Mouse (Mus musculus) intestine, postnatal 0 days (tissue): ENCODE results near the gene C3. TPM values are rescaled to one million over a fixed set of nuclear protein-coding genes. Genes with fewer than 3 reads are reported as not detected.

Experiments
- ATAC-seq: fragments of 200-750 bp; cut with Nextera tagmentation; 2 replicates; pipeline ENCODE4 v1.8.0; 2017; ENCODE audit warnings: mild to moderate bottlenecking, moderate TSS enrichment, moderate library complexity
- H3K27ac ChIP-seq: fragments of 300-500 bp; sonication (generic); 2 replicates; pipeline ENCODE4 v1.5.1; 2014; ENCODE audit warnings: mild to moderate bottlenecking, low read depth, low read length, moderate library complexity
- H3K27me3 ChIP-seq: fragments of 300-500 bp; sonication (generic); replicated peaks from 2 replicates; pipeline ENCODE4 v1.6.1; 2014; ENCODE audit warnings: low read length, mixed read lengths; ENCODE audit not compliant: control insufficient read depth, insufficient read depth
- H3K36me3 ChIP-seq: fragments of 300-500 bp; sonication (generic); 2 replicates; pipeline ENCODE4 v1.6.1; 2014; ENCODE audit warnings: mild to moderate bottlenecking, moderate library complexity; ENCODE audit not compliant: control insufficient read depth, insufficient read depth
- H3K4me1 ChIP-seq: fragments of 300-500 bp; sonication (generic); replicated peaks from 2 replicates; pipeline ENCODE4 v1.6.1; 2014; ENCODE audit warnings: antibody characterized with exemption, low read length, mixed read lengths; ENCODE audit not compliant: control insufficient read depth, insufficient read depth
- H3K4me2 ChIP-seq: fragments of 300-500 bp; sonication (generic); replicated peaks from 2 replicates; pipeline ENCODE4 v1.6.1; 2014; ENCODE audit warnings: low read depth, mild to moderate bottlenecking, moderate library complexity
- H3K4me3 ChIP-seq: fragments of 300-500 bp; sonication (generic); 2 replicates; pipeline ENCODE4 v1.5.1; 2014; ENCODE audit warnings: low read depth, low read length
- H3K9ac ChIP-seq: fragments of 300-500 bp; sonication (generic); 2 replicates; pipeline ENCODE4 v1.6.1; 2014; ENCODE audit warnings: mild to moderate bottlenecking, low read depth, low read length
- H3K9me3 ChIP-seq: fragments of 300-500 bp; sonication (generic); 2 replicates; pipeline ENCODE4 v1.6.1; 2016; ENCODE audit warnings: mixed run types; ENCODE audit not compliant: control insufficient read depth
- CTCF ChIP-seq: sonication (generic); IDR thresholded peaks from 2 replicates; pipeline ENCODE4 v1.5.1; 2016; ENCODE audit warnings: low read depth, mild to moderate bottlenecking, control low read depth, antibody characterized with exemption, moderate library complexity
- WGBS: fragments of 180-500 bp; shearing (Covaris S2); extraction: QIAGEN DNeasy Blood & Tissue Kit; methylation state at CpG from one replicate; pipeline ENCODE4 v1.1.7; 2014; 5-methylcytosine and 5-hydroxymethylcytosine counted together
- polyA plus RNA-seq: library from polyadenylated mRNA; unstranded; fragments of >200 nt; fragmentation: Nextera tagmentation; extraction: Ambion mirVana; gene quantifications from 2 replicates; pipeline ENCODE4 v1.2.1, GENCODE M21; 2015

C3 gene
- polyA plus RNA-seq, 1 experiment from 2014 or later = 19.5 TPM

DNA sequence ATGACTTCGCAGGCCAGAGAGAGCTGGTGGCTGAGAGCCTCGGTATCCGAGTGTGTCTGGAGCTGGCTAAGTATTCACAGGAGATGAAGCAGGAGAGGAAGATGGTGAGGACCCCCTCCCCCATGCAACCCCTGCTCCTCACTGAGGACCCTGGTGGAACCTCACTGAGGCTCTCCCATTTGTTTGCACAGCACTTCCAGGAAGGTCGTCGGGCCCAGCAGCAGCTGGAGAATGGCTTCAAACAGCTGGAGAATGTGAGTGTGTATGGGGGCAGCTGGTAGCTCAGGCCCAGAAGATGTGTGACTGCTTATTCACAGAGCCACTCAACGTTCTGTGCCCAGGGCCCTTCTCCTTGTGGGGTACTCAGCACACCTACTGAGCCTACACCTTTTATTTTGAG, 25.4 kb upstream of the C3 start:
- 47% methylated on average over 6 of the region's 6 CpGs for WGBS
- no peak overlapping the region for H3K4me2 ChIP-seq

DNA sequence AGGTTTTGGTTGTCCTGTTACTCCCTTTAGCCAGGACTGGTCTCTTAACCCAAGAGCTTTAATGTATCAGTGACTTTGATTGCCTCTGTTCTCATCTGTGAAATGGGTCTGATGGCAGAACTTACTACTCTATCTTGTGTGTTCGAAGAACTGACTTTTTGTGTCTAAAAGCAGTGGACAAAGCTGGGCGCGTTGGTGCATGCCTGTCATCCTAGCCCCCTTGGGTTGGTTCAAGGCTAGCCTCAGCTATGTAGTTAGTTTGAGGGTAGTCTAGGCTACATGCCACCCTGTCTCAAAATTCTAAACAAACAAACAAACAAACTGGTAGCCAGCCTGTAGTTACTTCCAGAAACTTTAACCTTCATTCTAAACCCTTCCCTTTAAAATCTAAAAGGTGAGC, 23.5 kb upstream of the C3 start:
- H3K36me3 ChIP-seq = peaks cover 26% of the 10 kb centered on the region
- H3K27ac ChIP-seq = no peak overlapping the region
- H3K4me1 ChIP-seq = peaks cover 8% of the 10 kb centered on the region; the same call in 1 of the 2 replicates
- ATAC-seq = no peak
- no peak overlapping the region for H3K9ac ChIP-seq
- no peak overlapping the region for H3K4me3 ChIP-seq
- H3K9me3 ChIP-seq = no peaks in the 10 kb centered on the region
- peak overlapping the region; percentile 92 for H3K4me2 ChIP-seq
- 95% methylated on average over 3 of the region's 3 CpGs for whole genome bisulfite sequencing
- no peaks in the 10 kb centered on the region for H3K27me3 ChIP-seq
- no peak for TF ChIP-seq CTCF

More for the DNA sequence above, 25.4 kb upstream of the C3 start:
- H3K9me3 ChIP-seq = no peaks in the 10 kb centered on the region
- no peak for TF ChIP-seq CTCF
- no peak overlapping the region for H3K4me3 ChIP-seq
- H3K9ac ChIP-seq = no peak overlapping the region
- no peak for ATAC-seq
- no peaks in the 10 kb centered on the region for H3K27me3 ChIP-seq
- H3K27ac ChIP-seq = no peak overlapping the region
- peaks cover 8% of the 10 kb centered on the region; the same call in 1 of the 2 replicates for H3K4me1 ChIP-seq
- H3K36me3 ChIP-seq = peaks cover 41% of the 10 kb centered on the region

DNA sequence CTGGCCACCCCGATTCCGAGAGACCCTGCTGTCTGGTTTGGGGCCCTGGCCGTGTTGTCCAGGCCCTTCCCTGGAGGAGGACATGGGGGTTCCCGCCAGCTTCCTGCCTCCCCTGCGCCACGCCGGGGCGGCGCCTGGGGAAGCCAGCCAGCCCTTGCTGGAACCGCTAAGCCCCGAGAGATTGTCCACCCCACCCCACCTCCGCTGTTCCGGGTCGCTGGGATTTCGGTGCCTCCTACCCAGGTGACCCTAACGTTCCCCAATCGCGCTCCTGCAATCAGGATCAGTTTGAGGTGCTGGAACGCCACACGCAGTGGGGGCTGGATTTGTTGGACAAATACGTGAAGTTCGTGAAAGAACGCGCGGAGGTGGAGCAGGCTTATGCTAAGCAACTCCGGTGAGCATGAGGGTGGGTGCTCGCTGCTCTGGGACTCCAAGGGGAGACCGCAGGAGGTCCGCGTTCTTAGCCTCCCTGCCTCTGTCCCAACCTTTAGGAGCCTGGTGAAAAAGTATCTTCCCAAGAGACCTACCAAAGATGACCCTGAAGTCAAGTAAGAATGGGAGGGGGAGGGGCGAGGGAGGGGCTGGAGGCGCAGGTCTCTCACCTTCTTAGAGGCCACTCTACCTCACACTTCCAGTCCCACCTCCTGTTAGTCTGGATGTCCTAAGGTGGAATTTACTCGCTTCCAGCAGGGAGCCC, 22.7 kb upstream of the C3 start:
- 0 out of 2 replicates have a peak, but pooled peaks have one; percentile 10 for TF ChIP-seq CTCF
- no peak for ATAC-seq
- H3K9me3 ChIP-seq = no peaks in the 10 kb centered on the region

DNA sequence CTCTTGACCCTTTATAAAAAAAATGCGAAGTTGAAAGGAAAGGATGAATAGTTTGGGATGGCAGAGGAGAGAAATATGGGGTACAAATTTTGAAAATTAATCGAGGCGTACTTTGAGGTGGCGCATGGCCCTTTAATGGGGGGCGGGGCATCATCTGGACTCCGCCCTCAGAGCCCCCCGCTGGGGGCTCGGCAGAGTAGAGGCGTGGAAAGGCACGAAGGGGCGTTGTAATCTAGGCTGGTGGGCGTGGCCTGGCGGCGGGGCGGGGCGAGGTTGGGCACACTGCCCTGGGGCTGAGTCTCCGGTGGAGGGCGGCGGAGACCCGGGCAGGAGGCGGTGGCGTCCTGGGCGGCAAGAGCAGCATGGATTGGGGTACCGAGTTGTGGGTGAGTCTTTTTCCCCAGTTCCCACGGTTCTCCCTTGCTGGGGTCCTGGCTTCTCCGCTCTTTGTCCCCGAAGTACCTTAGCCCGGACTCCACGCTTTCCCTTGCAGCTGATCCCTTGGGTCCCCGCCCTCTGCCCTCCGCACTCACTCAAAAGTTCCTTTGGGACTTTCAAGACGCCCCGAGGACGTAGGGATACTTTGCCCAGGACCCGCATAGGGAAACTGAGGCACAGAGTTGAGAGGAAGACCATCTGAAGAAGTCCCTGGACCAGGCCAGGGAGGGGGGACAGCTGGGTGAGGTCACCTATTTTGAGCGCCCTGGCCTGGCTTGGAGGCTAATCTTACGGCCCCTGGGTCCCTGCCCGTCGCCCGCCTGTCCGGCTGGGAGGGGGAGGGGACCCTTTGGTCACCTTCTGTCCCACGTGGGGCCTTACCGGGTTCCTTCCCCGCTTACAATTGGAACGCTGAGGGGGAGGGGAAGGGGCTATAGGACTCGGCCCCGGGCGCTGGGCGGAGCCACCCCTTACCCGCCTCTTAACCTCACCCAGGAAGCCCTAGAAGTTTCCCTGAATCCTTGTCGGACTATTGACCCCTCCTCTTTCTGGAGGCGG, 21.5 kb upstream of the C3 start, which contains the start of gene Trip10:
Gene Trip10, plus strand, starts transcription at position 270 of the 996 bp plus-strand sequence.
- Histone ChIP-seq H3K4me3 (peak within 1 kb of the TSS; percentile 88), H3K36me3 (peaks cover 14% of the 10 kb centered on the region), H3K9ac (peak within 1 kb of the TSS; percentile 64), H3K27me3 (no peaks in the 10 kb centered on the region), H3K9me3 (no peaks in the 10 kb centered on the region), H3K4me2 (peak within 1 kb of the TSS; percentile 92), H3K4me1 (peaks cover 8% of the 10 kb centered on the region; the same call in 1 of the 2 replicates), H3K27ac (peak within 1 kb of the TSS; percentile 78)
- peak; percentile 65 for ATAC-seq
- TF ChIP-seq CTCF = peak; percentile 65
- under 1% methylated on average over 52 of the region's 52 CpGs for WGBS

More for the DNA sequence above, 22.7 kb upstream of the C3 start:
- Histone ChIP-seq H3K4me2 (peak overlapping the region; percentile 92), H3K9ac (peak overlapping the region; percentile 64), H3K36me3 (peaks cover 23% of the 10 kb centered on the region), H3K27ac (no peak overlapping the region), H3K4me1 (peaks cover 8% of the 10 kb centered on the region; the same call in 1 of the 2 replicates), H3K4me3 (peak overlapping the region; percentile 88), H3K27me3 (no peaks in the 10 kb centered on the region)
- 3% methylated on average over 33 of the region's 33 CpGs for WGBS

DNA sequence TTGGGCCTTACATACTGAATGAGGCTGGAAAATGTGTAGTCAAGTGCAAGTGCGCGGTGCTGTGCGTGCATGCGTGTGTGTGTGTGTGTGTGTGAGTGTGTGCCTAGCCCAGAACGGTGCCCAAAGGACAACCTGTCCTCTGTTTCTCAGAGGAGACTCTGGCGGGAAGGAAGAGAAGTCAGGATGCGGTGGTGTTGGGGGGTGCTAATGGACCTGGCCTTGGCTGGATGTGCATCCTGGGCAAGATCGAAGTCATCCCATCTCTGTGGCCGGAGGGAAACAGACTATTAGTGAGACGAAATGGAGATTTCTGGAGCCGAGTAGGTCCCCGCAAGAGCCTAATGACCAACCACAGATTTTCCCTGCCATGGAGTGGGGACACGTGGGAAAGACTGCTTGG, 20.8 kb upstream of the C3 start:
- 6% methylated on average over 13 of the region's 13 CpGs for WGBS
- Histone ChIP-seq H3K9me3 (no peaks in the 10 kb centered on the region), H3K27me3 (no peaks in the 10 kb centered on the region), H3K4me2 (peak overlapping the region; percentile 92), H3K9ac (0 out of 2 replicates have a peak overlapping the region, but pooled peaks have one; percentile 64), H3K27ac (peak overlapping the region; percentile 54), H3K36me3 (peaks cover 7% of the 10 kb centered on the region), H3K4me3 (peak overlapping the region; percentile 88), H3K4me1 (peaks cover 8% of the 10 kb centered on the region; the same call in 1 of the 2 replicates)
- no peak for TF ChIP-seq CTCF
- no peak for ATAC-seq
